Mouse (Mus musculus): ENCODE data around the gene Slc18b1. TPM values are rescaled to one million over a fixed set of nuclear protein-coding genes. Genes with fewer than 3 reads are reported as not detected.
"Not testable (repeated sequence)": the region's sequence is repeated elsewhere in the genome, so short reads cannot be mapped to it uniquely, and the experiment has no call there.

Gene Slc18b1
- 15.3 and 20.6 TPM in 2 replicates for polyA plus RNA-seq (2015; fragmentation: Nextera tagmentation; extraction: Ambion mirVana)

DNA sequence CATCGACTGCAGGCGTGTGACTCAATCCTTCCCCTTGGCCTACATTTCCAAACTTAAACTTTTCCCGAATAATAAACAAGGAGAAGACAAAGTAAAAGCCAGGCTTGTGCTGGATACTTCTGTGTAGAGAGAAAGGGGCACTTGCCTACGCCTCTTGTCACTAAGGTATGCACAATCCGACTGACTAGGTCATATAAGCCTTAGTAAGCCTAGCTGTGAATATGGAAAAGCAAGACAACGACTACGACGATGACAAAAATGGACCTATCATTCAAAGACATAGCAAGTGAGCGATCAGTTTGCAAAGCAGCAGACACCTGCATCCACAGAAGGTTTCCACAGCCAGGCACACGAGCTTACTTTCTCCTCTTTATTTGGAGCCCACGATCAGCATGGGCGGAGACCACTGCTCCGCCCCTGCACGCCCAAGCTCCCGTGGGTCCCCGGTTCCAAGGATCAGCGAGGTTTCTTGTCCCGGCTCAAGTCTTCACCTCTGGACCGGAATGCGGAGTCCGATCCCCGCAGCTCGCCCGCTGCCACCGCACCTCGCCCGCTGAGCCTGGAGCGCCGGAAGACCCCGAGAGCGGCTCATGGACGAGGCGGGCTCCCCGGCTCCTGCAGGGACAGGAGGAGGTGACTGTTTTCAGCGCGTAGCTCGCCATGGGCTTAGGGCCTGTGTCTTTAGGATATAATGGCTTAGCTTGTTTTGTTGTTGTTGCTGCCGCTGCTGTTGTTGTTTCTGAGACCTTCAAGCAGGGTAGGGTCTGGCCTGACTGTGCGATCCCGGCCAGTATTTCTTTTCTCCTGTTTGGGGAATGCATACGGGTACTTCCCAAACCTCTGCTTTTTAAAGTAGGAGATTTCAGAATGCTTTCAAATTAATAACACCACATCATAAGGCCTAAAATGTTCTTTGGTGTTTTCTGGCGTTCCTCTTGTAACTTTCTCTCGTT is at the start of gene Slc18b1:
TSS of gene Slc18b1 (plus strand) at position 436 of the 953 bp plus-strand sequence.
- H3K9me3 ChIP-seq, result no peaks in the 10 kb centered on the region
- no peaks in the 10 kb centered on the region for H3K27me3 ChIP-seq
- peaks cover 18% of the 10 kb centered on the region for H3K36me3 ChIP-seq
- H3K4me2 ChIP-seq (replicated peaks), result peak within 1 kb of the TSS; percentile 62
- peak within 1 kb of the TSS; percentile 64 for H3K4me3 ChIP-seq (replicated peaks)
- peak within 1 kb of the TSS; percentile 82 for H3K9ac ChIP-seq (replicated peaks)
- WGBS, result 3% methylated on average over 43 of the region's 43 CpGs
- peaks cover 17% of the 10 kb centered on the region for H3K4me1 ChIP-seq (replicated peaks)
- peak within 1 kb of the TSS; percentile 65 for H3K27ac ChIP-seq
- peak; percentile 85 for ATAC-seq

DNA sequence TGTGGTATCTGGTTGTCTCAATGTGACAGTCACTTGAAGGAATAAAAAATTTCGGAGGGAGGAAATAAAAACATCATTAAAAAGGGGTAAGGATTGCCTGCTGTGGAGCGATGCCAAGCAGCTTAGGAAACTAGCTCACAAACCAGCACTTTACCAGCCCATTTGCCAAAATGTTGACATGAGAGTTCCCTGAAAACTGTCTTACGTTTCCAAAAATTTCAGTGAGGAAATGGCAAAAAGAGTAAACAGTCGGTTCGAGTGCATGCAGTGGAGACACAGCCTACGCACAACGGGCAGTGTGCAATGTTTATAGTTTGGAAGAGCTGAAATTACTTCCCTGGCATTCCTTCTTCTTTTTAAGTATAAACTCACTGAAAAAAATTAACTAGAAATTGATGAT is 42.6 kb upstream of the Slc18b1 start:
- Histone ChIP-seq H3K9ac (replicated peaks) (no peak overlapping the region), H3K36me3 (no peaks in the 10 kb centered on the region), H3K4me3 (replicated peaks) (no peak overlapping the region), H3K4me1 (replicated peaks) (no peaks in the 10 kb centered on the region), H3K4me2 (replicated peaks) (no peak overlapping the region), H3K9me3 (no peaks in the 10 kb centered on the region), H3K27me3 (no peaks in the 10 kb centered on the region), H3K27ac (no peak overlapping the region)
- no peak for ATAC-seq
- 84% methylated on average over 7 of the region's 7 CpGs for WGBS

DNA sequence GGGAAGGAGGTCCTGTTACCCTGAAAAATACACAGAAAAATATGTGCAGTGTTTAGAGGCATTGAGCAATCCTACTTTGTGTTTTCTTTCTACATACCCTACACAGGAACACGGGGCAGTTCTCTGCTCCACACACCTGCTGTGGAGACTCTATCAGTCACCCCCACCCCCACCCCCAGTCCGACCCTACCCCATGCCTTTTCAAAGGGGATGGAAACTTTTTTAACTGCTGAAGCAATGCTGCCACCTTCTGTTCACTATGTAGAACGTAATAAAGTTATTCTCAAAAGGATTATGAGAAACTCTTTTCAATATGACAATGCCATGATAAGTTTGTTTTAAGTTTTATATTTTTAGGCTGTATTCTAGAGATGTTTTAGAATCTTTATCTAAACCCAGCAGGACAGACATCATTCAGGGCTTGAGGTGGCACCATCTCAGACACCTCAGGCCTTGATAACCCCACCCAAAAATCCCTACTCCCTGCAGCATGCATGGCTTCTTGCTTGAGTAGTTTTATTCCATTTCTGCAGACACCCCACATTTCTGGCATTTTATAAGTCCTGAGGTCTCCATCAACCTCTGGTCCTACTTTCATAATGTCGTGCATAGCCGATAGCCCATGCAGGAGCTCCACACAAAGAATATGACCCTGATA is 19.4 kb upstream of the Slc18b1 start:
- Histone ChIP-seq H3K4me2 (replicated peaks) (no peak overlapping the region), H3K36me3 (peaks cover 14% of the 10 kb centered on the region), H3K4me1 (replicated peaks) (no peaks in the 10 kb centered on the region), H3K27me3 (no peaks in the 10 kb centered on the region), H3K9me3 (no peaks in the 10 kb centered on the region), H3K27ac (no peak overlapping the region), H3K9ac (replicated peaks) (no peak overlapping the region), H3K4me3 (replicated peaks) (no peak overlapping the region)
- WGBS, result 36% methylated on average over 5 of the region's 5 CpGs
- ATAC-seq, result peak; percentile 84

DNA sequence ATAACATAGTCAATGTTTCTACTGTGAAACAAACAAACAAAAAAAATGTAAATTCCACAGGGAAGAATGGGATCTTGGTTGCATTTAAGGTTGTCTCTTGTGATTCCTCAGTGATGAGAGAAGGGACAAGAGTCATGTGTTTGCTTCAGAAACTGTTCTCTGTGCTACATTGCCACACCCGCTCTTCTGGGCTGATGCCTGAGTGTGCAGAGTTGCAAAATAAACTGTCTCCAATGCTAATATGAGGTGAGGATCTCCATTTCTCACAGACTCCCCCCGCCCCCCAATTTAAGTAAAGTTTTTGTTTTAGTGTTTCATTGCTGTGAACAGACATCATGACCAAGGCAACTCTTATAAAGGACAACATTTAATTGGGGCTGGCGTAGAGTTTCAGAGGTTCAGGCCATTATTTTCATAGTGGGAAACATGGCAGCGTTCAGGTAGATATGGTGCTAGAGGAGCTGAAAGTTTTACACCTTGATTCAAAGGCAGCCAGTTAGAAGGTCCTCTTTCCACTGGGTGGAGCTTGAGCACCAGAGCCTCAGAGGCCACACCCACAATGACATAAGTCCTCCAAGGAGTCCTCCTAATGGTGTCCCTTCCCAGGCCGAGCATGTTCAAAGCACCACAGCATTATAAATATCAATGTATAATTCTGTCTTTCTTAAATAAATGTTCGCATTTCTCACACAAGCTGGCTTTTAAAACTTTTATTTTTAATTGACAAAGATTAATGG is 16.1 kb upstream of the Slc18b1 start:
- no peaks in the 10 kb centered on the region for H3K9me3 ChIP-seq
- H3K27me3 ChIP-seq, result no peaks in the 10 kb centered on the region
- no peak overlapping the region for H3K9ac ChIP-seq (replicated peaks)
- peaks cover 18% of the 10 kb centered on the region for H3K4me1 ChIP-seq (replicated peaks)
- ATAC-seq, result no peak
- 91% methylated on average over 6 of the region's 6 CpGs for WGBS
- no peak overlapping the region for H3K4me2 ChIP-seq (replicated peaks)
- H3K36me3 ChIP-seq, result peaks cover 41% of the 10 kb centered on the region
- H3K27ac ChIP-seq, result no peak overlapping the region
- H3K4me3 ChIP-seq (replicated peaks), result no peak overlapping the region

DNA sequence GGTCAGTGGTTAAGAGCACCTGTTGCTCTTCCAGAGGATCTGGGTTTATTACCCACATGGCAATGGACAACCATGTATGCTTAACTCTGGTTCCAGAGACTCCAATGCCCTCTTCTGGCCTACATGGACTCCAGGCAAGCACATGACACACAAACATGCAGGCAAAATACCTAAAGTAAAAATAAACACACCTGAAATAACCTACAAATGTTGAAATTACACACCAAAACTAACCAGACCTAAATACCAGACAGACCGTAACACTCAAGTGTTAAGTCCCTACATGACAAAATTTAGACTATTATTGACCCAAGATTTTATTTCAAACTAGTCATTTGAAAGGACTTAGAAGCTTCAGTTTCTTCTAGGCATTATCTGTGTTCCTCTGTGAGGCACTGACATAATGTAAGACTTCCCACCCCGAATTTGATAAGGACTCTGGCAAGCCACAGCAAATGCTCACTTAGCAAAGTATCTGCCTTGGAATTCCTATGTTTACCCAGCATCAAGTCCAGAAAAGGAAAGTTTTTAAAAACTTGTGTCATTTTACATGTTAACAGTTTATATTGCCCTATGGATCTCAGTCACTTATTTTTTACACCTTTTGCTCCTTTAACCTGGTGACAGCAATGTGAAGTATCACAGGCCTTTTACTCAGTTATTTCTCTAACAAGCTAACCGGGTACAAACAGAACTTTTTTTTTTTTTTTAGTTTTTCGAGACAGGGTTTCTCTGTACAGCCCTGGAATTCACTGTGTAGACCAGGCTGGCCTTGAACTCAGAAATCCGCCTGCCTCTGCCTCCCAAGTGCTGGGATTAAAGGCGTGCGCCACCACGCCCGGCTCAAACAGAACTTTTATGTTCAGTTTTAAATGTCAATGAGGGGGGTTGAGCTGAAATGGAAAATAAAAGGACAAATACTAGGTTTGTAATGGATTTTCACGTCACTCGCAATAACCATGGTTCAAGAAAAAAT is 14.7 kb upstream of the Slc18b1 start:
- WGBS, result 85% methylated on average over 11 of the region's 11 CpGs
- Histone ChIP-seq H3K4me2 (replicated peaks) (no peak overlapping the region), H3K27me3 (no peaks in the 10 kb centered on the region), H3K4me3 (replicated peaks) (no peak overlapping the region), H3K27ac (no peak overlapping the region), H3K36me3 (peaks cover 42% of the 10 kb centered on the region), H3K9me3 (no peaks in the 10 kb centered on the region), H3K4me1 (replicated peaks) (peaks cover 26% of the 10 kb centered on the region), H3K9ac (replicated peaks) (no peak overlapping the region)
- no peak for ATAC-seq

DNA sequence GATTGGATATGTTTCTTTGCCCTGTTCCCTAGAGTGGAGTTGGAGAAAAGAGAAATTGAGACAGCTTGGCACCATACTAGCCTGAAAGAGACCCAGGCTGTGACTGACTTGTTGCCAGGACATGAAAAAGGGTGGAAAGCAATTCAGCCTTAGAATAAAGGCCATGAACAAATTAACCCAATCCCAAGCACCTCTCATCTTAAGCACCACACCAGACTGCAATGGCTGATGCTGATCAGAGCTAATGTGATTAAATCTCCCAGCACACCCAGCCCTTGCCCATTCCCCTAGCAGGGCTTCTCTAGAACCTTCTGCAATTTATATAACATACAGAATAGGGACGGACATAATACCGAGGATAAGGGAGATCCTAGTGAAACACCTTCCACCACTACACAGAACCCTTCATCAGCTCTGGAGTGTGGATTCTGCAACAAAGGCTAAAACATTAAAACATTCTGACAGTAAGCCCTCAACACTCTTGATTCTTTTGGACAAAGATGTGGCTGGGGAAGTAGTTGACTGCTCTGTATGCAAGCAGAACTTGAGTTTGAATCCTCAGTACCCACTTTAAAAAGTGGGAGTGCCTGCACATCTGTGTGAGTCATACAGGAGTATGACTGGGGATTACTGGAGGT is 13.8 kb upstream of the Slc18b1 start:
- Histone ChIP-seq H3K27ac (no peak overlapping the region), H3K36me3 (peaks cover 42% of the 10 kb centered on the region), H3K4me2 (replicated peaks) (no peak overlapping the region), H3K4me3 (replicated peaks) (no peak overlapping the region), H3K9ac (replicated peaks) (no peak overlapping the region), H3K4me1 (replicated peaks) (peaks cover 28% of the 10 kb centered on the region), H3K27me3 (no peaks in the 10 kb centered on the region), H3K9me3 (no peaks in the 10 kb centered on the region)
- no peak for ATAC-seq
- 24% methylated on average over 2 of the region's 2 CpGs for WGBS

DNA sequence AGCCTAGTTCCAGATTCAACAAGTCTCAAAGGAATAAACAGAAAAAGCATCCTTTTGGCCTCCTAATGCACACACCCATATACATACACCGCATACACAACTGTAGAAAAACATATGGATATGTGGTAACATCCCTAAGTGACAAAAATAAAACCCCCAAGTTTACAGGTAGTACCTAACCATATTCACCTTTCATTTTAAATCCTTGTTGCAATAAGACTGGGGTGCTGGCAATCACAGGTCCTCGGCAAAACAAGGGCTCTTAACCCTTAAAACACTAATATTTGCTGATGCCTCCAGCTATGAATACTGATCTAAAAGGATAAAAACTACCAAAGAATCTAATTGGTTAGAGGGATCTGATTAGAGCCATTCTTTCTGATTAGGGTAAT is 13.3 kb upstream of the Slc18b1 start:
- ATAC-seq, result no peak
- Histone ChIP-seq H3K36me3 (peaks cover 42% of the 10 kb centered on the region), H3K27ac (no peak overlapping the region), H3K4me2 (replicated peaks) (no peak overlapping the region), H3K9ac (replicated peaks) (no peak overlapping the region), H3K4me3 (replicated peaks) (no peak overlapping the region), H3K27me3 (no peaks in the 10 kb centered on the region), H3K9me3 (no peaks in the 10 kb centered on the region), H3K4me1 (replicated peaks) (peaks cover 32% of the 10 kb centered on the region)
- WGBS, result 41% methylated on average over 2 of the region's 2 CpGs

DNA sequence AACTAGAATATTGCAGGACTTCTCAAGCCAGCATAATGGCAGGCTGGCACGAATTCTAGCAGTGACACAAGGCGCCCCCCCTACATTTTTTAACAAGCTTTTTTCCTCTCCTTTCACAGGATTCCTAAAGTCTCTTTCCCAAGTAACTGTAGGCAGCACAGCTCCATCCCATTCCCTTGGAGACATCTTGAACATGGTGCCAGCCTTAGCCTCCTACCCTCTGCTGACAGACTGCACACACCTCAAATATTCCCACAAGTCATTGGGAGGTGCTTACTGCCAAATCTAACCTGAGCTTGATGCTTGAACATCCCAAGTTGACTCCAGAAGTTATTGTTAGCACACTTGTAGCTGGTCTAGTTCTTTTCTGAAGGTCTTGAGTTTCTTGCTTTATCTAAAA is 12.7 kb upstream of the Slc18b1 start:
- Histone ChIP-seq H3K27ac (no peak overlapping the region), H3K9ac (replicated peaks) (no peak overlapping the region), H3K9me3 (no peaks in the 10 kb centered on the region), H3K4me1 (replicated peaks) (peaks cover 32% of the 10 kb centered on the region), H3K27me3 (no peaks in the 10 kb centered on the region), H3K36me3 (peaks cover 38% of the 10 kb centered on the region), H3K4me2 (replicated peaks) (no peak overlapping the region), H3K4me3 (replicated peaks) (no peak overlapping the region)
- 48% methylated on average over 2 of the region's 2 CpGs for WGBS
- no peak for ATAC-seq

DNA sequence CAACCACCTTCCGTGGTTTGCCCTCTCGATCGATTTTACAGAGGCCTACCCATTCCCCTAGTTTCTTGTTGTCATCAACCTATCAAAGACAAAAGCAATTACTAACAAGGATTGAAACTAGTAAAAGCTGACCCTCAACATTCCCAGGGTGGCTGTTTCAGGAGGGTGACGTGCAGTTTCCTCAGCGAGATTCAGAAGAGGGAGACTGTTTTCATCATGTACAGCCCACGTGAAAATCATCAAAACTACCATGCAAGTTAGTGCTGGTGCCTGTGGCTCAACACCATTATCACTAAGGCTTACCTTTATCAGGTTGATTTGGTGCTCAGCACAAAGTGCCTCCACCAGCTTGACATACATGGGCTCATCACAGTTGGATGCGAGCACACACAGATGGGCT is 11.2 kb upstream of the Slc18b1 start:
- H3K36me3 ChIP-seq, result peaks cover 35% of the 10 kb centered on the region
- peak overlapping the region; percentile 97 for H3K9ac ChIP-seq (replicated peaks)
- H3K4me1 ChIP-seq (replicated peaks), result peaks cover 32% of the 10 kb centered on the region
- 47% methylated on average over 7 of the region's 7 CpGs for WGBS
- peak overlapping the region; percentile 91 for H3K4me3 ChIP-seq (replicated peaks)
- ATAC-seq, H3K27ac ChIP-seq, H3K9me3 ChIP-seq, H3K27me3 ChIP-seq: not testable (repeated sequence)
- peak overlapping the region; percentile 97 for H3K4me2 ChIP-seq (replicated peaks)

DNA sequence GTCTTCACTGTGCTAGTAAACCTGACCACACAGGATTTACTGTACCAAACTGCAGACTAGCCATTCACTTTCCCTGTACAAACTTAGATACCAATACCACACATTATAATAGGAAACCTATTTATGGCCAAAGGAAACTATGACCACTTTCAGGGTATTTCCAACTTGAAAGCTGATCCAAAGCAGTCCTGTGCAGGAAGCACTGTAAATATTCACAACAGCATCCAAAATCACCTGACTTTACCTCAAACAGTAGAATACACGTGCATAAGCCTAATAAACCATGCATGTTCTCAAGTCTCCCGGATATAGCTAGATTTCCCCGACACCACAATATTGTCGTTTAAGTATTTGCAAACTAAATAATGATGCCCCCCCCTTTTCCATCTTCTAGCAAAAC is 10.7 kb upstream of the Slc18b1 start:
- peak overlapping the region; percentile 97 for H3K9ac ChIP-seq (replicated peaks)
- no peaks in the 10 kb centered on the region for H3K27me3 ChIP-seq
- WGBS, result 1% methylated on average over 4 of the region's 4 CpGs
- H3K4me1 ChIP-seq (replicated peaks), result peaks cover 32% of the 10 kb centered on the region
- H3K36me3 ChIP-seq, result peaks cover 32% of the 10 kb centered on the region
- no peak for ATAC-seq
- H3K27ac ChIP-seq, result no peak overlapping the region
- peak overlapping the region; percentile 97 for H3K4me2 ChIP-seq (replicated peaks)
- H3K9me3 ChIP-seq, result no peaks in the 10 kb centered on the region
- peak overlapping the region; percentile 91 for H3K4me3 ChIP-seq (replicated peaks)

DNA sequence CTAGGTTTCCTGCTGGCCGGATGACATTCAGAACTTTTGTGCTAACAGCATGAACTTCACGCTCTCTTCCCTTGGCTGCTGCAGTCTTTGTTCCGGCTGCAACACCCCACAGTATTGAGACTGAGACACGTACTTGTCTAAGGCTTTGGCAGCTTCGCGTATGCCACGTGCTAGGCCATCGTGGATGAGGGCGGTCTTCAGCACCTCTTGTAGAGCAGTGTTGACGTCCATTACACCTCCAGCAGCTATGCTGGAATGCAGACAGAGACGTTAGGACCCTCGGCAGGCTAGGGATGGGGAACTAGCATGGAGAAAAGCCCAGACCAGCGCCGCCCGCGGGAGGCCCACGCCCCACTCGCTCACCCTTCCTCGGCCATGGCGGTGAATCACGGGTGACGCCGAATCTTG is 10.2 kb upstream of the Slc18b1 start:
- Histone ChIP-seq H3K4me2 (replicated peaks) (peak overlapping the region; percentile 97), H3K36me3 (peaks cover 28% of the 10 kb centered on the region), H3K4me3 (replicated peaks) (peak overlapping the region; percentile 91), H3K9ac (replicated peaks) (peak overlapping the region; percentile 97), H3K4me1 (replicated peaks) (peaks cover 32% of the 10 kb centered on the region)
- H3K27me3 ChIP-seq, H3K9me3 ChIP-seq, H3K27ac ChIP-seq: not testable (repeated sequence)
- under 1% methylated on average over 23 of the region's 23 CpGs for WGBS
- ATAC-seq, result peak; percentile 76

Data from midbrain, embryonic 13.5 days (tissue).